Mouse (Mus musculus) myocyte (in vitro differentiated cells): Measurements from ENCODE around the gene Wwox.

Experiments
- CEBPB ChIP-seq: IDR thresholded peaks from 2 replicates; pipeline ENCODE4 v1.6.1; 2011; ENCODE audit warnings: mild to moderate bottlenecking, moderate library complexity; ENCODE audit not compliant: poor library complexity, insufficient read depth, severe bottlenecking
- E2F4 ChIP-seq: IDR thresholded peaks from one replicate; pipeline ENCODE4 v1.6.1; 2011; ENCODE audit warnings: mild to moderate bottlenecking, control low read depth, moderate library complexity; ENCODE audit not compliant: insufficient read depth
- MAX ChIP-seq: IDR thresholded peaks from one replicate; pipeline ENCODE4 v1.6.1; 2011; ENCODE audit warnings: low read depth, mild to moderate bottlenecking, control low read depth
- MYOD1 ChIP-seq, 3 experiments: IDR thresholded peaks; one replicate each; pipeline ENCODE4 v1.6.1; 2011; ENCODE audit warnings: control low read depth in 2 of 3, low read depth in 2 of 3, mild to moderate bottlenecking in 2 of 3, moderate library complexity in 1 of 3; ENCODE audit not compliant: insufficient read length in 2 of 3, control insufficient read depth in 1 of 3
- MYOG ChIP-seq, 3 experiments: IDR thresholded peaks; one replicate each; pipeline ENCODE4 v1.6.1; 2011; ENCODE audit warnings: control low read depth in 2 of 3, low read depth in 2 of 3, mild to moderate bottlenecking in 2 of 3; ENCODE audit not compliant: insufficient read length in 2 of 3, control insufficient read depth in 1 of 3, insufficient read depth in 1 of 3
- POLR2A ChIP-seq: IDR thresholded peaks from one replicate; pipeline ENCODE4 v1.6.1; 2011; ENCODE audit warnings: low read depth, mild to moderate bottlenecking, control low read depth, moderate library complexity; ENCODE audit not compliant: insufficient read length
- POLR2AphosphoS2 ChIP-seq: IDR thresholded peaks from one replicate; pipeline ENCODE4 v1.6.1; 2011; ENCODE audit warnings: low read depth, control low read depth; ENCODE audit not compliant: insufficient read length
- REST ChIP-seq: IDR thresholded peaks from one replicate; pipeline ENCODE4 v1.6.1; 2011; ENCODE audit warnings: mild to moderate bottlenecking, control low read depth, moderate library complexity; ENCODE audit not compliant: insufficient read depth, insufficient read length
- SRF ChIP-seq: IDR thresholded peaks from one replicate; pipeline ENCODE4 v1.6.1; 2011; ENCODE audit warnings: low read depth; ENCODE audit not compliant: control insufficient read depth, insufficient read length
- TCF12 ChIP-seq: IDR thresholded peaks from one replicate; pipeline ENCODE4 v1.6.1; 2011; ENCODE audit warnings: mild to moderate bottlenecking, control low read depth; ENCODE audit not compliant: poor library complexity, insufficient read depth, severe bottlenecking
- TCF3 ChIP-seq: IDR thresholded peaks from one replicate; pipeline ENCODE4 v1.6.1; 2011; ENCODE audit warnings: low read depth, control low read depth; ENCODE audit not compliant: insufficient read length
- USF1 ChIP-seq: IDR thresholded peaks from one replicate; pipeline ENCODE4 v1.6.1; 2011; ENCODE audit warnings: low read depth, mild to moderate bottlenecking, control low read depth, moderate library complexity

GRCm38 (mm10) chr8:115374957-115375356 lies 935.5 kb downstream of the Wwox start:
- TF ChIP-seq POLR2AphosphoS2, result no peak
- TF ChIP-seq POLR2A, result no peak
- TF ChIP-seq MYOG (IDR thresholded peaks at IDR 0.05; ENCODE audit: control insufficient read depth in 1 of 3, insufficient read depth in 1 of 3, insufficient read length in 2 of 3, low read depth in 2 of 3), result no peak
- TF ChIP-seq TCF3, result no peak
- TF ChIP-seq E2F4, result no peak
- TF ChIP-seq TCF12, result no peak
- no peak for TF ChIP-seq REST
- TF ChIP-seq MAX, result no peak
- TF ChIP-seq USF1, result no peak
- no peak for TF ChIP-seq MYOD1 (IDR thresholded peaks at IDR 0.05; ENCODE audit: control insufficient read depth in 1 of 3, insufficient read length in 2 of 3, low read depth in 2 of 3)
- no peak for TF ChIP-seq SRF
- TF ChIP-seq CEBPB, result no peak
